Mouse (Mus musculus) bone marrow, adult 2 months (tissue): ENCODE results near the gene Magi2.
"Not testable (repeated sequence)": the region's sequence is repeated elsewhere in the genome, so short reads cannot be mapped to it uniquely, and the experiment has no call there.

ENCODE experiments used
- CTCF ChIP-seq: fragments of 200-500 bp; IDR thresholded peaks from 2 replicates; pipeline ENCODE4 v1.5.1; 2011; ENCODE audit warnings: low read length, control low read depth; ENCODE audit not compliant: control insufficient read depth, insufficient read depth
- POLR2A ChIP-seq: fragments of 200-500 bp; IDR thresholded peaks from 2 replicates; pipeline ENCODE4 v1.6.1; 2011; ENCODE audit warnings: low read depth, mild to moderate bottlenecking, control low read depth, low read length, borderline replicate concordance; ENCODE audit not compliant: control insufficient read depth

DNA sequence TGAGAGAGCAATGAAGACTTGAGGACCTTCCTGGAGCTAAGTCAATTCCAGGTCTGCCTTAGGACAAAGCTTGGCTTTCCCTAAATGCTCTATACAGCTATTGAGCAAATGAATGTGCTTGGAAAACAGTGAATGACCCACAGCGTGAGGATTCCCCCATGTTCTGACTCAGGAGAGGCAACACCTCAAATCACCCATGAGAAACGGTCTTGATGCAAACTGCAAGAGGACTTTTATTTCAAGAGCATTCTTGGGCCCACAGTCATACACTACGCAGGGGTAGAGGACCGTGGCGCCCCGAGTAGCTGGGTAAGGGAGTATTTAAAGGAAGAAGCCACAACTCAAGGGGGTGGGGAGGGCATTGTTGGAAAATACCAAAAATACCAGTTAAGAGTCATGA, 1489.1 kb downstream of the Magi2 start:
- not testable (repeated sequence) for TF ChIP-seq CTCF, POLR2A
